Mouse (Mus musculus) brain, adult 2 months (tissue): ENCODE data around the gene Ldhd.

ENCODE experiments used
- DNase-seq: peaks from one replicate; pipeline ENCODE4 v3.0.0; 2011; ENCODE audit warnings: low read depth, low spot score

The Ldhd gene

DNA sequence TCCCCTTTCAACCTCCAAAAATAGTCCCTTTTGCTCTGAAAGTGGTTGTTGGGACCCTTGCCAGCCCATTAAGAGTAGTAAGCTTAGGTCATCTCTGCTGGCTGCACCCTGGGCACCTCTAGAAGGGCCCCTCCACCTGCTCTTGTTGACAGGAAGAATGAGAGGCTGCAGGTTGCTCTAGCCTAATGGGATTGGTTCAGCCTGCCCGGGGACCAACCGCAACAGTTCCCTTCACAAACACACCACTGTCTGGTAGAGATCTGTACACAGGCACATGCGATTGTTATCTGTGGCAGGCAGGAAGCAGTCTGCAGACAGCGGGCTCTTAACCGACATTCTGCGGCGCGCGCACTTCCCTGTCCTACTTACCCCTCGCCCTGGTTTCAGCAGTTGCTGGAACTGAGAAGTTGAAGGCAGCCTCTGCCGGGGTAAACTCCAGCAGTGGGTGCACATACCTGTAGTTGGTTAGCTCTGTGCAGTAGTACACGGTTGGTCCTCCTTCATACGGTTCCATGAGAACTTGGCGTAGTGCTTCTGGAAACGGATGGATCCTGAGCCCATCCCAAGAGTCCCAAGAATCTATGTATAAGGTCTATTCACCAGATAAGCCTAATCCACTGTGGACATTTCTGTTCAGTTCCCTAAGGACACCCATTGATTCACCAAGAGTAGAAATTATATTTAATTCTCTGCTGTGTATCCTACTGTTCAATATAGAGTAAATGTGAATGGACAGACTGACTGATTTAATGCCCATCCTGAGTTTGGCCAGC lies 34.3 kb downstream of the Ldhd start:
- DNase-seq: peak; percentile 59

DNA sequence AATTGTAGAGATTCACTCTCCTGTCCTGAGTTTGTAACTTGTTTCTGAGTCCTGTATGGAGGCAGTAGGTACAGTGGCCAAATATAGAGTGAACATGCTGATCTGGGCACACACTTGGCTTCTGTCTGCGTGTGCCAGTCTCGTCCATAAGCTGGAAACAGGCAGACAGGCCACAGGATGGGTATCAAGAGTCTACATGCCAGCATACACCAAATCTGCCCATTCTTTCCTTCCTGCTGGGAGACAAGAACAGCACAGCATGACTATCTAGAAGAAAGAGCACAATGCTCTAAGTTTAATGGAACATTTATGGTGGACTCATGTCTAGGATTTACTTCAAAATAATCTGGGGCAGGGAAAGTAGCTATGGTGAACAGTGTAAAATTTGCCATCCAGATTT lies 35.2 kb downstream of the Ldhd start:
- DNase-seq: peak; percentile 76

DNA sequence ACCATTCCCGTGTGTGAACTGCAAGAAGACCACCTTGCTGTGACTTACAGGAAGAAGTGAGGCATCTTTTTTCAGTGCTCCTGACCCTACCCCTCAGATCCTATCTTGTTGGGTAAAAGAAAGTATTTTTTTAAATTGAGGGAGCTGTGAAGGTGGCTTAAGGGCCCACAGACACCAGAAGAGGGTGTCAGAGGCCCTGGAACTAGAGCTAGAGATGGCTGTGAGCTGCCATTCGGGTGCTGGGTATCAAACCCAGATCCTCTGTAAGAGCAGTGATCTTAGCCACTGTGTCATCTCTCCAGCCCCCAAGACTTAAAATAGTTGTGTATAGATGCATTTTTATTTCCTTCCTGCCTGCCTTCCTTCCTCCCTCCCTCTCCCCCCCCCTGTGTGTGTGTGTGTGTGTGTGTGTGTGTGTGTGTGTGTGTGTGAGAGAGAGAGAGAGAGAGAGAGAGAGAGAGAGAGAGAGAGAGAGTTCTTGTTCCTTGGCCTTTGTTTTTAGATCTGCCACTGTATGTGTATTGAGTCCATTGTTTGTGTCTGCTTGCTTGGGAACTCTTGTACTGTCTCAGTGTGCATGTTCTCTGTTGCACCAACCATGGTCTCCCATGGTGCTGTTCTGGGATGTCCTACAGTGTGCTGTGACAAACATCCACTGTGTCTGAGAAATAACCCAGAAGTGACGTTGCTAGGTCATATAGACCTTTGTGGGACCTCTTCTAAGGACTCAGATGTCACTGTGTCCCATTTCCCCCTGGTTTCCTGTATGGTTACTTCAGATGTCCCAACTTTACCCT lies 35.9 kb downstream of the Ldhd start:
- DNase-seq: no peak

DNA sequence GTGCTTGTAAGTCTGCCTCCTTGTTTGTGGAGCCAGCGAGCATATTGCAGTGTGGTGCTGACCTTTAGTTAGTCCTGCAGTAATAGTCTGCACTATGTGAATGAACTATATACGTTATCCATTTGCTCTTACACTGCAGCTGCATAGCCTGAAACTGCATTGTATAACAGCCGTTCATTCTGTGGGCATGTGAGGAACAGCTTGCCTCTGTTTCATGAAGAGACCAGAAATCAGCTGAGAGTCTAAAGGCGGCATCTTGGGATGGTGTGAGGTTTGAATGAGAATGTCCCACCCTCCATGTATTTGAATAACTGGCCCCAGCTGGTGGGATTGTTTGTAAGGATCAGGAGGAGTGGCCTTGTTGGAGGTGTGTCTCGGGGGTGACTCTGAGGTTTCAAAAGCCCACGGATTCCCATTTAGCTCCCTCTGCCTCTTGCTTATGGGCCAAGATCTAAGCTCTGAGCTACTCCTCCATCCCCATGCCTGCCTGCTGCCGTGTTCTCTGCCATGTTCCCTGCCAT lies 37.7 kb downstream of the Ldhd start:
- DNase-seq: peak; percentile 79

DNA sequence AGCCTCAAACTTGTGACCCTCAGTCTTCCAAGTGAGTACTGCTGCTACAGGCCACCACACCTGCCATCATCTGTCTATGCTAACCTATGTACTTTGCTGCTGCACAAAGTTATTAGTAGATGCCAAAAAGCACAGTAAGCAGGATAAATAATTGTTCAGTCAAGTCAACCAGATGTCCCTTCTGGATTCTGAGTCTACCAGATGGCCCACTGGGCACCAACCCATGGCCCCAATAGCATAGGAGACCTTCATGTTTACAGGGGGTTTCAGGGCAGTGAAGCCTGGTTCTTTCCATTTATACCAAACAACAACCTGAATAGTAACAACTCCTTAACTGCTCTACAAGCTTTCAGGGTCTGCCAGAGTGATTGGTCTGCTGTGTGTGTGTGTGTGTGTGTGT lies 39.0 kb downstream of the Ldhd start:
- no peak for DNase-seq

DNA sequence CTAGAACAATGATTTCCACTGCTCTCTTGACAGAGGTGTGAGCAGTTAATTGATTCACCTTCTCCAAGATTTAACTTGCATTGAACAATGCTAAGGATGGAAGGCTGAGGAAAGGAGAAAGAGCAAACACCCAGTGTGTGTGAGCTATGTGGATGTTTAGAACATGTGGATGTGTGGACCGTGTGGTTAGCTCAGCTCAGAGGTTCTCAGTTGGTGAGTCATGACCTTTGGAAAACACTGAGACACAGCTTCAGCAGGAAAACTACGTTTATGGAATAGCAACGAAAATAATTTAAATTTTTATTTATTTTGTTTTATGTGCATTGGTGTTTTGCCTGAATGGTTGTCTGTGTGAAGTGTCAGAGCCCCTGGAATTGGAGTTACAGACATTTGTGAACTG lies 40.0 kb downstream of the Ldhd start:
- DNase-seq: no peak

DNA sequence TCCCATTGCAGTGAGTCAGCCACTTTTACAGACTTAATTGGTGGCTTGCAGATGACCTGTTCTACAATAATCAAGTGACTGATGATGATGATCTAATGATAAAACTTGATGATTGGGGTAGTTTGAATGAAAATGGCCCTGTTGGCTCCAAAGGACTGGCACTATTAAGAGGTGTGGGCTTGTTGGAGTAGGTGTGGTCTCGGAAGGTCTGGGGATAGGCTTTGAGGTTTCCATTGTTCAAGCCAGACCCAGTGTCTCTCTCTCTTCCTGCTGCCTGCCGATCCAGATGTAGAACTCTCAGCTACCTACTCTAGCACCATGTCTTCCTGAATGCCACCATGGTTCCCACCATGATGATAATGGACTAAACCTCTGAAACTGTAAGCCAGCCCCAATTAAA lies 41.8 kb downstream of the Ldhd start:
- no peak for DNase-seq

DNA sequence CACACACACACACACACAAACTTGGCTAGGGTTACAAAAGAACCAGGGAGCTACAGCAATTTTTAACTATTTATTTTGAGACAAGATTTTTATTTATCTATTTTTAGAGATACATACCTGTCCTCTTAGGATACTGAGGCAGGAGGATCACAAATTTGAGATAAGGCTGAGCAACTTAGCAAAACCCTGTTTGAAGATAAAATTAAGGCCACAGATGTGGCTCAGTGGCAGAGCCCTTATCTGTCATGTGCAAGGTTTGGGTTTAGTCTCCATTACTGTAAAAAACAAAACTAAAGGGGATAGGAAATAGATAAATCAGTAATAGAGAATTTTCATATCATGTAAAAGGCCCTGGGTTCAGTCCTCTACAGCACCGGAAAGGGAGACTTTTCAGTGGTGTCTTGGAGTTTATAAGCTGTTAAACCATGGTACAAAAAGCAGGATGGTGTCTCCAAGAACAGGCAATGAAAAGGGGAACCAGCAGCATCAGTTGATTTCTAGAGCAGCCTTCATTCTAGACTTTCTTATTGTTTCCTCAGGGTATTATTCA lies 42.6 kb downstream of the Ldhd start:
- no peak for DNase-seq

DNA sequence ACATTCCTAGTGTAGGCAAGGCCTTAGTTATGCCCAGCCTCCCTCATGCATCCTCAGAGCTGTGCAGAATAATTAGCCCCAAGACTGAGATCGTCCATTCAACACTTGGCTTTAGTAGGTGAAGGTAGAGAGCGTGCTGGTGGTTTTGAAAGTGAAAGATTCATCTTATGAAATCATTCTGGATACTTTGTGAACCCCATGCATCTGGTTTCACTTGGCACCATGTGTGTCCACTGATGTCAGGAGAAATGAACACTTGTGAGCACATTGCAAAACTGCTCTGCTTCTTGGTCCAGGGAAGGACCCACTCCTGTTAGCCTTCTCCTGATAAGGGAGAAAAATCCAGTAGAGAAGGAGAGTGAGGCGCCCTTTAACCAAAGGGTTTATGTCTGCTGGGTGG lies 45.2 kb downstream of the Ldhd start:
- DNase-seq: no peak

DNA sequence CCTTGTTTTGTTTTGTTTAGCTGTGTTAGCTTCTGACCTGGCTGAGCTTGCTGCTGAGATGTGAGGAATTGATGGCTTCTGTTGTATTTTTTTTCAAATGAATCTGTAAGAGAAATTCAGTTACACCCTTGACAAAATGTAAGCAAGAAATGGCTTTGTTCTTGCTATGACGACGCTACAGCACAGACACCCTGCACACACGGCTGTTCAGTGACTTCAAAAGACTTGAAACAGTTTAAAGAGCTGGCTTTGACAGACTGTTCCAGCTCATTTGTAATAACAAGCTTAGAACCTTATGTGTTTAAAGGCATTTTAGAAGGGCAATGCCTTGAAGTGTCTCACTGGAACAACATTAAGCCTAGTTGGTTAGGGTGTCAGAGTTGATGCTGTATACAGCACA lies 47.8 kb downstream of the Ldhd start:
- DNase-seq: no peak

DNA sequence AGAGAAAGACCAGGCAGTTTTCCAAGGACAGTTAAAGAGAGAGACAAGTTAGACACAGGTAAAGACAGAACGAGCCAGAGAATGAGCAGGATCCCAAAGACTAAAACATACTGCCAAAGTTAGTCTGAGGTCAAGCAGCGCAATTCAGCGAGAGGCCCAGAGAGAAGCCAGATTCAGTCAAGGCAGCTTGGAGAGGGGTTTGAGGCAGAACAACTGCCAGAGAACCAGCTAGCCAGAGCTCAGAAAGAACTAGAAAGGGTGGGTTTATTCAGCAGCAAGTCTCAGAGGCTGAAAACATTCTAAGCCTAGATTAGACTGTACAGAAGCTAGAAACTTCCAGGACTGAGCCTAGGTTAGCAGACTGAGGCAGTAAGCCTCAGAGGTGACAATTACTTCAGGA lies 49.9 kb downstream of the Ldhd start:
- DNase-seq: no peak

DNA sequence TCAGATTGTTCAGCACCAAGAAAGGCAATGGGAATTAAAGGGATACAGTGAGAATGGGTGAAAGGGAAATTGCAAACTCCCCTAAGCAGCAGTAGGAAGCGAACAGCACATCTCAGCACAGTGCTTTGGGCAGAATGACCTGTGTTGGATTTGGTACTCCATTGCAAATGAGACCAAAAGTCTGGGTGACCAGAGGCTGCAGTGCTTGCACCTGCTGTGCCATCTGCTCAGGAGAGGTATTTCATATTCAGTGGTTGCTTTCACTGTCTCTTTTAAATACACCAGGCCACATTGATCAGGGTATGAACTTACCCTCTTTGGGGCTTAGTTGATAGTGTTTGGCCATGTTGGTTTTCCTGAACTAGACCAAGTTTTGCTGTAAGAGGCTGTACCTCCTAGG lies 50.9 kb downstream of the Ldhd start:
- DNase-seq: peak; percentile 89

DNA sequence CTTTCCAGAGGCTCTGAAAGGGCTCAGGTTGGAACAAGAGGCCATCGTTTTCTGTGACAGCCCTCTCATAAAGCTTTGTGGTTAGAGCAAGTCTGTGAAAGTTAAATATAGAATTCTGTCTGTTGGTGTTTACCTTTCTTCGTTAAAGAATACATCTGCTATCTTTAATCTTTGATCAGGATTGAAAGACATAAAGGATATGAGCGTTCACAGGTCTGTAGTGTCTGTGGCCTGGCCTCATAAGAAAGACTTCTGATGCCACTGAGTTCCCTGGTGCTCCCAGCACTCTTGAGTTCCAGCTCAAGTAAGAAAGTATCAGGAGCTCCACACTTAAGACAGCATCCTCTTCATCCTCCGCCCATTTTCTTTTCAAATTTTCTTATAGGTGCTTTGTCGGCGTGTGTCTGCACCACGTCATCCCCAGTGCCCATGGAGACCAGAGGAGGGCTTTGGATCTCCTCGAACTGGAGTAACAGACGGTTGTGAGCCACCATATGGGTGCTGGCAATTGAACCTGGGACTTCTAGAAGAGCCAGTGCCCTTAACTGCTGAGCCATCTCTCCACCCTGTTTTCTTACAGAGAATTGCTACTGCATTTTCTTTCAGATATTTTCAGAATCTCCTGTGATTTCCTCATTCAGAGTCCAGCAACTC lies 52.2 kb downstream of the Ldhd start:
- DNase-seq: no peak

DNA sequence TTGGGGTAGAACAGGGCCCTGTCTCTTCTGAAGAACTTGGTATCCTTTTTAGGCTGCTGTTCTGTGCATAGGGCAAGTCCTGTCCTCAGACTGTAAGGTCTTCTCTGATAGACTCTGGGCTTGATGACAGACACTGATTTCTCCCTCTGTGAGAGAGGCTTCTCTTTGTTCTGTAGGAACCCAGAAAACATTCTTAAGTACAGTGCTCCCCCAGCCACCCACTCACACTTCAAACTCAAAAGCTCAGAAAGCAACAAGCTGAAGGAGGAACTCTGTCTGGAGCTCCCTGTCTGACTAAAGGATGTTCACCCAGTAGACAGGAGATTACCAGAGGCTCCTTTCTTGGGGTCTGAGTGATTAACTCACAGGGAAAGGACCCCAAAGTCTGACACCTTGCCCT lies 53.7 kb downstream of the Ldhd start:
- peak; percentile 79 for DNase-seq

DNA sequence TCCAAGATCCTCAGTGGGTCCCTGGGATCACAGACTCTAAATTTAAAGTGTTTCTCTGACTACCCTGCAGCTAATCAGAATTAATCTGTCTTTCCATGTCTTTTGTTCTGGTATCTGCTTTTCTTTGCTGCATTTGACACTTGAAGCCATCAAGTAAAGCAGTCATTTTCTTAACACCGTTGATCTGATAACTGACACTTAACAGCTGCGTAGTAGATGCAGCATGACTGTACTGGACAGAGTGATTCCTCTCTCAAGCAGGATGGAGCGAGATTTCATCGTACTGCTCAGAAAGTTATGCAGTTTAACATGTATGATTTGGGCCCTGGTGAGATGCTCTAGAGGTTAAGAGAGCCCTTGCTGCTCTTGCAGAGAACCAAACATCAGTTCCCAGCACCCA lies 54.7 kb downstream of the Ldhd start:
- DNase-seq: no peak

DNA sequence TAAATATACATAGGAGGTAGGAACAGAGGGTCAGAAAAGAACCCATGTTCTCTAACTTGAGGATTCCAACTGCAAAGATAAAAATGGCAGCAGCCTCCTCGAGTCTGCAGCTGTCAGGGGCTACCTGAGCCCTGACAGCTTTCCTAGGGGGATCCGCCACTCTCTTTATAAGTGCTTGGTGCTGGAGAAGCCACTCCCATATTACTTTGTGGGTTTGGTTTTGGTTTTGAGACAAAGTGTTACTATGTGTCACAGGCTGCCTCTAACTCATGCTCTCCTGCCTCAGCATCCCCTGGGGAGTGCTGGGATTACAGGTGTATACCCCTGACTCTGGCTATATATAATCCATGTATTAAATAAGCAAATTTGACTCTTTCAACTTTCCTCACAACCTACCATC lies 56.2 kb downstream of the Ldhd start:
- no peak for DNase-seq
